Mouse (Mus musculus) MEL-GATA-1-ER (cell line): ENCODE data around the gene Slc26a10.
A peak's percentile ranks its signal among the peaks of the same experiment; 100 is the strongest.
"Not testable (repeated sequence)": the region's sequence is repeated elsewhere in the genome, so short reads cannot be mapped to it uniquely, and the experiment has no call there.

ENCODE experiments used
- DNase-seq: peaks from one replicate; pipeline ENCODE4 v3.0.0-alpha.2; 2012; ENCODE audit warnings: low read depth; ENCODE audit errors: extremely low read depth

The Slc26a10 gene

DNA sequence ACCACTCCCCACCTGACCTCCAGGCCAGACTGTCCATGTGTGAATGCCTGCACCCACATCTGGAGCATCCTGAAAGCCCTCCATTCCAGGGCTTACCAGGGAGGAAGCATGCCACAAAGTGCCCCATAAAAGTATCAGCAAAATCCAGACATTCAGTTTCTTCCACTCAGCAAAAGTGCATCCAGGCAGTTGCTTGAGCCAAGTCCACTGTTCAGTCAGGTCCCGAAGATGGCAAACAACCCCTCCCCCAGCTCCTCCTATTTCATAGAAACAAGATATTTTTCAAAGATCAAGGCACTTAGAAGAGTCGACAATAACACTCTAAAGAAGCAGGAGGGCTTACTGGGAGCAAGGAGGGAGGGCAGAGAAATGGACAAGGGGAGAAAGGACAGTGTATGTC lies 18.0 kb upstream of the Slc26a10 start:
- no peak for DNase-seq

DNA sequence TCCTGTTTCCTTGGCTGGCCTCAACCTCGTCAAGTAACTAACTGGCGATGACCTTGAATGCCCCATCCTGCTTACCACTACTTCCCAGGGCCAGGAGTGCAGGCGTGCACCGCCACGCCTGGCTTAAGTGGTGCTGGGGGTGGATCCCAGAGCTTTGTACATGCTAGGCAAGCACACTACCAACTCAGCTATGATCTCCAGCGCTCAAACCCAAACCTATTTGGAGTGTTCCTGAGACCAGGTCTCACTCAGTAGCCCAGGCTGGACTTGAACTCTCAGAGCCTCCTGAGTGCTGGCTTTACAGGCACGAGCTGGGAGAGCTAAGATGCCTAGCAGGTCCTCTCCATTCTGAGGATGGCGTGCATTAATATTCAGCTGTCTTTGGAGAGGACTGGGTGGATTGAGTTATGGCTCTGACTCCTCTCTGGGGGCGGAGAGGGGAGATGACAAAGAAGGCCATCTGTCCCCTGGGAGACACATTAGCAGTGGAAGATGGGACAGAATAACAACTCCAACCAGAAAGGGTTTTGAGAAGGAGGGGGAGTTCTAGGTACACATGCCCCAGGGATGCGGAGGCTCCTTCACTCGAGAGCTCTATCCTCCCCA lies 17.2 kb upstream of the Slc26a10 start:
- no peak for DNase-seq

DNA sequence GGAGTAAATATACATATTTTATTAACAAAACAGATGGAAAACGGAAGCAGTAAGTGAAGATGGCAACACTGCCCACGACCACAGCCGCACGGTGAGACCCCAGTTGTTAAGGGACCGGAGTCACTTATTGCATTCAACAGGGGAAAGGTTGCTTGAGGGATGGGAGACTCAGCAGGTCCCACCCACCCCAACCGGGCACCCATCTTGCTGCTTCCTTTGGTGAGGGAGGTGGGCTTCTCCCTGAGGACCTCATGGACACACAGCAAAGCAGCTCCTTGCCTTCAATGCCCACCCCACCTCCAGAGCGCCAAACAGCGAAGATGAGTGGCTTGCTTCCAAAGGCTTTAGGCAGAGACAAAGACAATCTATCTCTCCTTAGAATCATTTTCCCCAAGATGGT lies 16.7 kb upstream of the Slc26a10 start:
- DNase-seq: no peak

DNA sequence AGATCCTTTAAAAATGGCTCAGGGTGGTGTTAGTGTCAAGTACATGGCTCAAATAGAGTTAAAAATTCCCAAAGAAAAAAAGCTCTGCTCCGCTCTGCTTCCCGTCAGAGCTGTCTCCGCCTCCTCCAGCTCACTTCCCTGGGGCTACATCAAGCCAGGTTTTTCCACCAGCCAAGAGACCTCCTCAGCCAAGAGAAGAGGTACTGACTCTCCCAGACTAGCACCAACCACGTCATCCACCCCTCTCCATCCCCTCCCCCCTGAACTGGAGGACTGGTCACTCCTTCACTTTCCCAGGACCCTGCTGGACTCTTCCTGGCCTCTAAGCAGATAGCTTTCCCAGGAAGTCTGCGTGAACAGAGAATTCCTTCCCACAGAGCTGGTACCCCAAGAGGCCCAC lies 15.9 kb upstream of the Slc26a10 start:
- DNase-seq: no peak

DNA sequence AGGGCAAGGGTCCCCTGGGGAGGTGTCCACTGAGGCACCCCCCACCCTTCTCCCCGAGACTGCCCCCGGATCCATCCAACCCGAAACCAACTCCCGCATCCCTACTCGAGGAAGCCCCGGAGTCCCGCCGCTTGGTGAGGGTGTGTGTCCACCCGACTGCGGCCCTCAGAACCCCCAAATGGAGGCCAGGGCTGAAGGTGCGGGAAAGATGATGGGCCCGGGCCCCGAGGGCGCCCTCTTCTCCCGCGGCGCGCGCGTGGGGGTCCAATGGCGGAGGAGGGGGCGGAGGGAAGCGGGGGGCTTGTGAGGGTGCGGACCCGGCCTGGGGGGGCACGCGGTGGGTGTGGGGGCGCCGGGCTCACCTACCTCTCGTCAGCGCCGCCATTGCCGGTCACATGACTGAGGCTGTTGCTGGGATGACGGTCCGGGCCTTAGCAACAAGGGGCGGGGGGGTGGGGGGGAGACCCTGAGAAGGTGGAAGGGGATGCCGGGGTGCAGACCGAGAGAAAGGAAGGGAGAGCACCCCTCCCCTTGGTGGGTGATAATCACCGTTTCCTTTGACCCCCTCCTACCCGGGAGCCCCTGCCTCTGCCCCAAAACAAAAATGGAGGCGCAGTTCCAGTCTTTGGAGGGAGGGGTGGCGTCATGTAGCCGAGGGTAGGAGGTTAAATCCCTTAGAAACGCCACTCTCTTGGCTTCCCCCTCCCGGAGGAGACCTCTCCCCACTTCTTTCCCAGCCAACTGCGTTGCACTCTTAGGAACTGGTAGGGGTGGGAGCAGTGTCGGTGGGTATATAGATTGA lies 15.1 kb upstream of the Slc26a10 start, which contains the start of gene Dtx3:
Dtx3 (minus strand) TSS at position 401 of the 802 bp plus-strand sequence.
- DNase-seq: no peak

DNA sequence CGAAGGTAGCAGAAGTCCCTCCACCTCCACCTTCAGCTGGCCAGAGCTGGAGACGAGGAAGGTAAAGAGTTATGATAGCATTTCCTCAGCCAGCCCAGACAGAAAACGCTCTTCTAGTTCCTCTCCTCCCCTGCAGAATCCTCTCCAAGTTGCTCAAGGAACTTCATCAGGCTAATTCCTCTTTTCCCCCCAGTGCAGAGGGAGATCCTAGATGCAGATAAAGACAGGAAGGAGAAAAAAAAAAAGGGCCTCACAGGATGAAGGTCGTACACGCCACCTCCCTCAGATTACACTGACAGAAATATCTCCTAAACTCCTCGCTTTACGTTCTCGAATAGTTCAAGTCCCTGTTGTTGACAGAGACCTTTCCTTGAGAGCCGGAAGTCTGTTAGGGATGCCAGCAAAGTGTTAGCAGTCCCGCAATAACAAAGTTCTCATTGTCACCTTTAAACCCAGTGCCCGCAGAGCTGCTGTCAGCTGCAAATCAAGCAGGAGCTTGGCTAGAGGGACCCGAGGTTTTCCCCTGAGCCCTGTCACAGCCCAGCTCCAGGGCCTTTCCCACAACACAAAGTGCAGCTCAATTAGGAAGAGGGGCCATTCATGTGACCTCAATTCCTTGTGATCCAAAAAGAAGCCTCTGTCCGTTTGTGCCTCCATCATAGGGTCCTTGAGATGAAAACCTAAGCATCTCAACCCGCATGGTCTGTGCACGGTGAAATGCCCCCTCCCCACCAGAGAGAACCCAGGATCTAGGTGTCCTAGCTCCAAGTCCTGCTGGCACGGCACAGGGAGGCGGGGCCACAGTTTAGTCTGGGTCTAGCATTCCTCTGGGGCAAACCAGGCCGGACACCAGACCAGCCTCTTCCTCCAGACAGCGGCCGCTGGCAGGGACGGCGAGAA lies 14.2 kb upstream of the Slc26a10 start:
- peak; percentile 83 for DNase-seq

DNA sequence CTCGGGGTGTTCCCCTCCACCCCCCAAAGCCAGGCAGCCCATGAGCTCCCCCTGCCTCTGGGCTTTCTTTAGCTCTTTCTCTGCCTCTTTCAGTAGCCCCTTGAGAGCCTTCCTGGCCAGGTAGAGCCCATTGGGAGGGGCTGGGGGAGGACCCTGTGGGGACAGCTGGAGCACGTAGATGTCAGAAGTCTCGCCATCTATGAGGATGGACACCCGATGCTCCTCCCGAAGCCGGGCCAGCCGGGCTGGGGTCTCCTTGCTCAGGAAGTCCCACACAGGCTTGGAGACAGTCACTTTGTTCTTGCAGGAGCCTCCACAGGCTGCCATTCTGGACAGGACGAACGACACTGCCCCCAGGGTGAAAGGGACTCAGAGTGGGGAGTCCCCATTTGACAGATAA lies 12.6 kb upstream of the Slc26a10 start:
- no peak for DNase-seq

DNA sequence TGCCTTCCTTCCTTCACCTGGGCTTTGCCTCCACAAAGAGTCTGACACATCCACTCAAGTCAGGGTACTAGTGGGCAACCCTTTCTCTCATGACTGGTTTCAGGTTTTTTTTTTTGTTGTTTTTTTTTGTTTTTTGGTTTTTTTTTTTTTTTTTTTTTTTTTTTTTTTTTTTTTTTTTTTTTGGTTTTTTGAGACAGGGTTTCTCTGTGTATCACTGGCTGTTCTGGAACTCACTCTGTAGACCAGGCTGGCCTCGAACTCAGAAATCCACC lies 11.5 kb upstream of the Slc26a10 start:
- DNase-seq: not testable (repeated sequence)

DNA sequence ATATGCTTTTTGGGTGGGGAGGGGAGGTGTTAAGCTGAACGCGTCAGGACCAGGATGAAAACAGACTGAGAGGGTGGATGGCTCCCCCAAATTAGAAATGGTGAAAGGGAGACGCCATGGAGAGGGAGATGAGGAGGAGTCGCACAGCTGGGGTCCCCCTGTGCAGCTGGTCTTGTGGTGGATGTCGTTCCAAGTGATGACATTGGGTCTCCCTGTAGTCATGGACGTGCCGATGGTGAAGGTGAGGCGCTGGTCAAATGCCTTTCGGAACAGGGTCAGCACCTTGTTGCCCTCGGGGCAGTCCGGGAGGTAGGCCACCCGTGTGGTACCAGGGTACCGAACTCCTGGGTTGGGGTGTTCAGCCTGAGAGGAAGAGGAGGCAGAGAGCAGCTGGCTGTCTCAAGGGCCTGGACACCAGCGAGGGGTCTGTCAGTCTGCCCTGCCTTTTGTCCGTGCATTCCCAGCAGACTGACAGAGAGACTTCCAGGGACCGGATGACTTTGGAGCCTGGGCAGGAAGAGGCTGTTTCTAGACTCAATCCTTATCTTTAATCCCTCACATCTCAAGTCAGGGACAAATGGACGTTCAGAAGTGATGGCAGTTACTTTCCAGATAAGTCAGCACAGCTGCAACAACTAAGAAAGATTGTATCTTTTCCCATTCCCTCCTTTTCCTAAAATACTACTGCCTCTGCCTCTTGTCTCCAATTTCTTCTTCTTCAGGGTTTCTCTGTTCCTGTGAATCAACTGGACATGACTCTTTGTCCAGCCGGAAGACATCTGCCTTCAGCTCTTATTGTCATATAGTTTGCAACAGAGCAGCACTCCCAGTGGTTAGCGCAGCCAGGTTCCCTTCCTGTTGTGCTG lies 11.0 kb upstream of the Slc26a10 start:
- no peak for DNase-seq

DNA sequence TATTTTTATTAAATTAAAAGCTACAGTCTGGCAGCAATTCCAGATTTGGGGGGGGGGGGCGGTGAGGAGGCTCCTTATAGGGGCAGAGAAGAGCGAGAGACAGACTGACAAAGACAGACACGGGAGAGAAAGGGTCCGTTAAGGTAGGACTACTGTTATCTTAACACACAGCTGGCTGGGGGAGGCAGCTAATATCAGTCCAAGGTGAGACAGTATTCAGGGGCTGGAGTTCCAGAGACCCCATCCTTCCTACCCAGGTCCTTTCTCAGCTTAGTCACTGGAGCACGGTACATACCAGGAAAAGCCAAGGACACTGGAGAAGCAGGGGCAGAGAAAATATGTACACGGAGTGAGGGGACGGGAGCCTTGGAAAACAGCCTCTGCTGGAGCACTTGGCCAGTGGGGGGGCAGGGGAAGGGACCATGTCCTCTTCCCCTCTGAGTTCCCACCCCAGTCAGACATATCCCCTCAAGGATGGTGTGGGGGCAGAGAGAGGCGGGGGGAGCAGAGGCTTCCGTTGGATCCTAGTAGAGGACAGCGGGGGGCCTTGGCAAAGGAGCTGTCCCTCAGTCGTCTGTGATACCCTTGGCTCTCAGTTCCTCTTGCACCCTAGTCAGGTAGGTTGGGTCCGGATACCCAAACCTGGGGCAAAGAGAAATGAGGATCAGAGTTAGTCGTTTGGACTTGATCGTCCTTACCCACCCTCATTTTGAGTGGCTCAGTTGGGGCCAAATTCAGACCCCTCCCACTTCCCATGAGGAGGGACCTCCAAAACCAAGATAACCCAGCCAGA lies 10.1 kb upstream of the Slc26a10 start:
- no peak for DNase-seq

DNA sequence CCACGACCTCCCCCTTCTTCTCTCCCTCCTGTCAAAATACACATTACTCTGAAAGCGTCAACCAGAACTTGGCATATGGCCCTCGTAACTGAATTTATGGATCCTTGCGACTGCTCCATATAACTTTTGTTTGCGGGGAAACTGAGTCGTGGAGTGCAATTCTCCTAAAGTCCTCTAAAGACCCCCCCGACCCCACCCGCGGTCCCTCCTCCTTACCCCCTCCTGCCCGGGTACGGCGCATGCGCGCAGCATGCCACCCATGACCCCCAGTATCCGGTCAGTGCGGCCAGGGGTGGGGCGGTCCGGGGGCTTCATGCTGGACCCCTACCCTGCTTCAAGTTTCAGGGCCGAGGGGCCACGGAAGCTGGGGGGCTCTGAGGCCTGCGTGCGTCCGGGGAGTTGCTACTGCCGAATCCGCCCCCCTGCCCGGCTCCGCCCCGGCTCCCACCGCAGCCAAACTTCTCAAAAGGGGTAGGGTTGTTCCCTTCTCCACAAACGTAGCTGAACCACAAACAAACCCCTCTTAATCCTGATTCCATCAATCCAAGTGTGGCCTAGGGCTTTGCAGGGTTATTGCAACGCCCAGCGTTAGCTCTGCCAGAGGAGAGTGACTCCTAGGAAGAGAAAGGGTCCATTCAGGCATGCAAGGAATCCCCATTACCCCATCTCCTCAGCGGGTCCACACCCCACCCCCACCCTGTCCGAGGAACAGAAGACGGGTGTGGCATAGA lies 9.4 kb upstream of the Slc26a10 start, which contains the start of gene Arhgef25:
Arhgef25 (minus strand) TSS at position 433 of the 731 bp plus-strand sequence.
- DNase-seq: no peak

DNA sequence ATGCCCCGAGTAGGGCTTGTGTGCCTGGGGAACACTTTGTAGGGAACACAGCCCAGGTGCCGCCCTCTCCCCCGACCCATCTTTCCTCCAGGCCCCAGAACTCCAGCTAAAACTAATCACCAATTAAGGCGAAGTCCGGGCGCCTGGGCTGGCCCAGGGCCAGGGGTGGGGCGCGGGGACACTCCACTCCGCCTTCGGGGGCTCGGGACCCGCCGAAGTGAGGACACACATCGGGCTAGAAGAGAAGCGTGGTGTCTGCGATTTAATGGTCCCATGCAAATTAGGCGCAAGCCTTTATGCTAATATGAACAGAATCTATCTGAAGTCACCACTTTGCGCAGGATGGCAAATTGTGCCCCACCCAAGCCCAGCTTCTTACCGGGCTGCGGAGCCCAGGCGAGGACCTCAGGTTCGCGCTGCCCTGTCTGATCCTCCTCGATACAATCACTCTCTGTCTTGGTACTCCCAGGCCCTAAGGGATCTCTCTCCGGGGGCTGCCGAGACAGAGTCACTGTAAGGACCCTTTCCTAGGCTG lies 8.7 kb upstream of the Slc26a10 start:
- DNase-seq: no peak

DNA sequence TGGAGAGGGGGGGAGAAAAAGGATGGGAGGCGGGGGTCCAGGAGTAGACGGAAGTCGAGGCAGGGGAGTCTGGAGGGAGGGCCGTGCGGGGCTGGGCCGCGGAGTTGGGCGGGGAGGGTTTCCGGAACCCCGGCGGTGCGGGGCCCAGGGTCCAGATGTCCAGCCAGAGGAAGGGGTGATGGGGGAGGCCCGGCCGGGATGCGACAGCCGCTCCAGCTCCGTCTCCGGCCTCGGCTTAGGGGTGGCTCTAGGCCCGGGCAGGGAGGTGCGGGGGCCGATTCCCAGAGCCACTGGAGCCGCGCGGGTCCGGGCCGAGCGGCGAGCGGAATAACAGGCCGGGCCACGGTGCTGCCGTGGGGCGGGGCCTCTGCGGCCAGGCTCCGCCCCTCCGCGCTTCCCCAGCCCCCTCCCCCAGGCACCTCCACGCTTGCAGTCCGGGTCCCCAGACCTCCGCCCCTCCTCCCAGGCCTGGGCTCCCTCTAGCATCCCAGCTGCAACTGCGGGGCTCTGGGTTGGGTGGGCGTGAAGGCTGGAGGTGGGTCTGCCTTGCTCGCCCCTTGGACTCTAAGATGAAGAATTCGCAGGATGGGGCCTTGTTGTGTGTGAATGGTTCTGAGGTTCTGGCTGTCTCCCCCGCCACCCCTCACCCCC lies 8.1 kb upstream of the Slc26a10 start:
- no peak for DNase-seq

DNA sequence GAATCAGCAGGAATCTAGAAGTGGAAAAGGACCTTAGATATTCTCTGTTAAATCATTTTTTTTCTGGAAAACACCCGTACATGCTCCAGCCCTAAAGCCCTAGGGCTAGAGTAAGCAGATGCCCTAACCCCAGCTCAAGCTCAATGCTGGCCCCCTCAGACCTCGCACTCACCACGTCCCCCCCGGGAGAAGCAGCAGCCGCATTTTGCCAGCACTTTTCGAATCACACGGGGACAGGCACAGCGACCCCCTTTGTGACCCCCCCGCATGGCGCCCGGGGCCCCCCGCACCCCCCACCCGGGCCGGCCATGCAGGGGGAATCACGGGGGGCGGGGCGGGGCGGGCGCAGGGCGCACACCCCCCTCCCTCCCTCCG lies 7.6 kb upstream of the Slc26a10 start:
- DNase-seq: no peak

DNA sequence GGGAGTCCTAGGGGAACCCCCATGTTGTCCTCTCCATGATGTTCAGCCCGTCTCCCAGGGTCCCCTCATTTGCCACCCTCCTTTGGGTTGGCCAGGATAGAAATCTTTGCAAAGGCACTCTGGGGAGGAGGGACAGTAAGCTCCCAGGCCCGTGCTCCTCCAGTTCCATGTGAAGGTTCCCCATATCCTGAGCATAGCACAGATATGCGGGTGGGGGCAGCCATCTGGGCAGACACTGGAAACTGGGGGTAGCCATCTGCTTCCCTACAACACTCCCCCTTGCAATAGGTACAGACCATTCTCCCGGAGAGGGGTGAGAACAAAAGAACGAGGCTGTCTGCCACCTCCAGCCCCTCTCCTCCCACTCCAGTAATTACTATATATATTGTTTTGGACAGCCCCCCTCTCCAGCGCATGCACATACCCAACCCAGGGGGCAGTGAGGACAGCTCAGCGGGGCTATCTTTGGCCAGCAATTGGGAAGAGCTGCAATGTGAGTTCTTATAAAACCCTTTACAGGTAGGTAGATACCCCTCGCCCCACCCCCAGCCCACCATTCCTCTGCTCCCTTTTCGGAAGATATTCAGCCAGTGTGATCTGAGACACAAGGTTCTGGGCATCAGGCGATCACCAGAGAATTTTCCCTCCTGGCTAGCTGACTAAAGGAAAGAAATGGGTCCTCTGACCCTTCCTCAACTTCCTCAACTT lies 7.1 kb upstream of the Slc26a10 start:
- DNase-seq: no peak

DNA sequence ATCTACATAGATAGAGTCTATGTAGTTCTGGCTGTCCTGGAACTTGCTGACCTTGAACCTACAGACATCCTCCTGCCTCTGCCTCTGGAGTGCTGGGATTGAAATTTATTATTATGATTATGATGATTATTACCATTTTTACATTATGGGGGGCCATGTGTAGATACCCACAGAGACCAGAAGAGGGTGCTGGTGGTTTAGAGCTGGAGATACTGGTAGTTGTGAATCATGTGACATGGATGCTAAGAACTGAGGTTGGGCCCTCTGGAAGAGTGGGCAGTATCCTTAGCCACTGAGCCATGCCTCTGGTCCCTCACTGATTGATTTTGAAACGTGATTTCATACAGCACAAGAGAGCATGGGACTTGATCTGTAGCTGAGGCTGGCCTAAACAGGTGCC lies 6.0 kb upstream of the Slc26a10 start:
- DNase-seq: no peak

DNA sequence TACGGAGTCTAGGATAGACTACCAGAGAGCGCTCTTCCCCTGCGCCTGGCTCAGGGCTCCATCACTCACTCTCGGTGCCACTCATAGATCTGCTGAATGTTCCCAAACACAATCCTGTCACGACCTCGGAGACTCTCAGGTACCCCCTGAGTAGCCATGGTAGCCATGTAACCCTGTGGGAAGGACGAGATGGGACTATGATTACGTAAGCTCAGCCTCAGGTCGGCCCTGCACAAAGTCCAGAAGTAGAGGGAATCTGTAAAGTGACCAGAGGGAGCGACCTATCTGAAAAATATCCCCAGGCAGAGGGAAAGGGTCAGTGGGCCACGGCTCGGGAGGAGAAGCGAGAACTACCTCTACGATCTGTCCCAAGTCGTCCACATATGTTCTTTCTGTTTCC lies 5.1 kb upstream of the Slc26a10 start:
- no peak for DNase-seq

DNA sequence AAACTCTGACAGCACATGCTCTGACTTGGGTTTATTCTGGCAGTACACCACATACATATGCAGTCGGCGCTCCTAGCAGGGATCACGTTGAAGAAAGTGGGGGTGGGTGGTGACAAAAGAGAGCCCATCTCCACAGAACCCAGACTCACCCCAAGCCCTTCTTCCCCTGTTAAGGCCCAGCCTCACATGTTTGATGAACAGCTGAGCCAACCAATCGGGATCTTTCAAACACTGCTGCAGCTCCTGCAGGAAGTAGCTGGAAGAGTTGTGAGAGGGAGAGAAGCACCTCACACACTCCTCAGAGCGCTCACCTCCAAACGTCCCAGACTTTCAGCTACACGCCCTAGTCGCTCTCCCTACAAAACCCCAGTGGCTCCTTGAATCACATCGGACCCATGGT lies 4.7 kb upstream of the Slc26a10 start:
- no peak for DNase-seq
